Mouse (Mus musculus): ENCODE results near the gene Cotl1.

DNA sequence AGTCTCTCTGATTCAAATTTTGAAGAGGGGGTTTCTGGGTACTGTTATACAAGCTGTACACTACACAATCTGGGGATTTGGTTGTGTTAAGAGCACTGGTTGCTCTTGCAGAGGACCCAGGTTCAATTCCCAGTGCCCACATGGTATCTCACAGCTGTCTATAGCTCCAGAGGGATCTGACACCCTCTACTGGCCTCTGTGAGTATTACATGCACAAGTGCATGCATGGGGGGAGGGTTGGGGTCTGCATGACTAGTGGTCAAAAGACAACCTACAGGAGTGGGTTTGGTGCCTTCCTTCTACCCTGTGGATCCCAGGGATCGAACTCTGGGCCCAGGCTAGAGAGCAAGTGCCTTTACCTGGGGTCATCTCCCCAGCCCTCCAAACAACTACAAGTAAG lies 37.8 kb downstream of the Cotl1 start:
- no peak for TF ChIP-seq GATA1 (IDR thresholded peaks at IDR 0.05; ENCODE audit: borderline replicate concordance, low read length)
- no peak for TF ChIP-seq FLI1 (IDR thresholded peaks at IDR 0.05; ENCODE audit: low read length)

All from megakaryocyte, embryonic 14.5 days (primary cell).